In the genomic region with DNA sequence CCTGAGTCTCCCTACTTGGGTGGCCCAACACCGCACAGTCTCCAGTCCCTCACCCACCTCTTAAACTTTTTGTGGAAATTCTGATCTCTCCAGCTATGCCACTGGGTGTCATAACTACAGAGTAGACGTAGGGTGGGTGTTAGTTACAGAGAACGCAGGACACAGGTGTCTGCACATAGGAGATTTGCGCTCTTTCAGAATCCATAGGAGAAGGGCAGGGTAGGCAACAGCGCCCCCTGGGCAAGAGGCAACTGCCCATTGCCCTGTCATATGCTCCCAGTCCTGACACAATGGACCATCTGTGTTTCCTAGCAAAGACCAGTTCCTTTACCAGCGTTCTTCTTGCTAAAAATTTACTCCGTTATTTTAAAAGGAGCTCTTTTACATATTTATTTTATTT, we compare ENCODE assay signal across 16 mouse cellular contexts. TPM values are rescaled to one million over a fixed set of nuclear protein-coding genes. Genes with fewer than 3 reads are reported as not detected.
DNase-seq lines count a peak whose midpoint lies in the region; ATAC-seq lines count a peak whose summit lies in the region.
"Had no signal": no experiment of that assay in that cellular context is flagged by ENCODE, and none has a peak within 500 bp of the region (broad histone marks: within the 10 kb centered on the region; RNA-seq: fewer than 3 reads in every experiment).

No protein-coding gene starts in this region.

- no peaks in the 10 kb centered on the region for H3K9me3 ChIP-seq in limb, embryonic 11.5 days (ENCODE audit: control insufficient read depth, low read length)
- H3K9me3 ChIP-seq in limb, embryonic 10.5 days (replicated peaks): no peaks in the 10 kb centered on the region
- H3K9me3 ChIP-seq: embryonic facial prominence, embryonic 15.5 days; heart, embryonic 12.5 days; midbrain, embryonic 12.5 days had no signal

- no peak overlapping the region for H3K9ac ChIP-seq in limb, embryonic 11.5 days (ENCODE audit: low read length)
- H3K9ac ChIP-seq: embryonic facial prominence, embryonic 15.5 days; heart, embryonic 12.5 days; midbrain, embryonic 12.5 days had no signal

- H3K4me2 ChIP-seq in limb, embryonic 11.5 days (ENCODE audit: low read depth, severe bottlenecking): no peak overlapping the region
- H3K4me2 ChIP-seq: embryonic facial prominence, embryonic 15.5 days; heart, embryonic 12.5 days; midbrain, embryonic 12.5 days had no signal

- peaks cover 63% of the 10 kb centered on the region for H3K27me3 ChIP-seq in limb, embryonic 11.5 days (ENCODE audit: control insufficient read depth, insufficient read depth, low read length)
- peaks cover 99% of the 10 kb centered on the region for H3K27me3 ChIP-seq in limb, embryonic 10.5 days (ENCODE audit: low read depth, poor library complexity, severe bottlenecking)

- no peak for ATAC-seq in limb, embryonic 11.5 days (ENCODE audit: insufficient number of reproducible peaks, low FRiP score, low TSS enrichment, low read depth)
- ATAC-seq: inflammation-experienced regulatory T-cells, adult 6 months had no signal

- intact Hi-C loops in heart, postnatal 25 days (cut with DNase I): loop anchor here (2.0 to 10.0 kb wide), 6 partner anchors 91 to 643 kb away; no protein-coding TSS in a partner anchor

- H3K4me3 ChIP-seq in limb, embryonic 11.5 days (ENCODE audit: low read depth, low read length): no peak overlapping the region
- no peak overlapping the region for H3K4me3 ChIP-seq in limb, embryonic 10.5 days
- H3K4me3 ChIP-seq: embryonic facial prominence, embryonic 15.5 days; heart, embryonic 12.5 days; midbrain, embryonic 12.5 days had no signal

- H3K36me3 ChIP-seq in limb, embryonic 11.5 days (ENCODE audit: control insufficient read depth, insufficient read depth, low read length): no peaks in the 10 kb centered on the region
- H3K36me3 ChIP-seq in limb, embryonic 10.5 days: no peaks in the 10 kb centered on the region
- H3K36me3 ChIP-seq: embryonic facial prominence, embryonic 15.5 days; heart, embryonic 12.5 days; midbrain, embryonic 12.5 days had no signal

- no peak overlapping the region for H3K27ac ChIP-seq in limb, embryonic 11.5 days (replicated peaks; ENCODE audit: low read depth, low read length)
- H3K27ac ChIP-seq in limb, embryonic 10.5 days: no peak overlapping the region
- H3K27ac ChIP-seq: embryonic facial prominence, embryonic 15.5 days; midbrain, embryonic 12.5 days had no signal

- WGBS in limb, embryonic 11.5 days: 26% methylated on average over 7 of the region's 7 CpGs
- WGBS in limb, embryonic 10.5 days: 29% methylated on average over 7 of the region's 7 CpGs

- DNase-seq in adrenal gland, postnatal 36 days: peak; percentile 7 to 30
- DNase-seq in adrenal gland, postnatal 10 days: no peak
- peak; percentile 35 for DNase-seq in limb, embryonic 11.5 days (ENCODE audit: low spot score)
- no peak for DNase-seq in limb, embryonic 10.5 days (ENCODE audit: low spot score)
- peak; percentile 34 for DNase-seq in 3T3-L1 (ENCODE audit: low read depth, low spot score)
- DNase-seq in induced T-regulatory cell, adult 2 months (ENCODE audit: low read depth): peak; percentile 29
- DNase-seq in layer of hippocampus, adult 9-11 months: no peak
- DNase-seq in heart, postnatal 25 days (ENCODE audit: low spot score): no peak
- DNase-seq: cerebellum, postnatal 14 days; right cerebral cortex, postnatal 25 days had no signal

- H3K4me1 ChIP-seq in limb, embryonic 11.5 days (ENCODE audit: control insufficient read depth, insufficient read depth, low read length): no peaks in the 10 kb centered on the region
- H3K4me1 ChIP-seq in limb, embryonic 10.5 days: peaks cover 9% of the 10 kb centered on the region
- H3K4me1 ChIP-seq: midbrain, embryonic 12.5 days had no signal

RNA-seq across cellular contexts. Expression of a gene that starts 4.2 kb away (rescaled TPM):
- total RNA-seq in adrenal gland, postnatal 36 days (2021): 1 to 10 TPM in 1 of 2 experiments, not detected in 1; 3.7 TPM
- 10 to 100 TPM in 1 of 2 experiments, 1 to 10 TPM in 1; 6.1 to 14.8 TPM for total RNA-seq in adrenal gland, postnatal 10 days (2021)
- not detected in 2 replicates for polyA plus RNA-seq in limb, embryonic 11.5 days (2014; fragmentation: Nextera tagmentation; extraction: Ambion mirVana)
- not detected in 2 replicates for polyA plus RNA-seq in limb, embryonic 10.5 days (2016; fragmentation: Nextera tagmentation; extraction: Ambion mirVana)
- not detected for total RNA-seq in heart, postnatal 25 days (2021)
- polyA plus RNA-seq: embryonic facial prominence, embryonic 15.5 days; heart, embryonic 12.5 days; inflammation-experienced regulatory T-cells, adult 6 months; limb, embryonic 14.5 days; midbrain, embryonic 12.5 days; neural tube, embryonic 14.5 days had no signal

RNA-seq across cellular contexts. Expression of a gene that starts 10.9 kb away (rescaled TPM):
- not detected for total RNA-seq in adrenal gland, postnatal 36 days (2021)
- total RNA-seq in adrenal gland, postnatal 10 days (2021): not detected
- not detected in 2 replicates for polyA plus RNA-seq in limb, embryonic 11.5 days (2014; fragmentation: Nextera tagmentation; extraction: Ambion mirVana)
- 0.06 and 0.16 TPM in 2 replicates for polyA plus RNA-seq in limb, embryonic 10.5 days (2016; fragmentation: Nextera tagmentation; extraction: Ambion mirVana)
- total RNA-seq in heart, postnatal 25 days (2021): not detected
- polyA plus RNA-seq: embryonic facial prominence, embryonic 15.5 days; heart, embryonic 12.5 days; inflammation-experienced regulatory T-cells, adult 6 months; midbrain, embryonic 12.5 days; neural tube, embryonic 14.5 days had no signal

RNA-seq across cellular contexts. Expression of a gene that starts 48.2 kb away (rescaled TPM):
- not detected for total RNA-seq in adrenal gland, postnatal 36 days (2021)
- not detected for total RNA-seq in adrenal gland, postnatal 10 days (2021)
- not detected in 2 replicates for polyA plus RNA-seq in limb, embryonic 11.5 days (2014; fragmentation: Nextera tagmentation; extraction: Ambion mirVana)
- polyA plus RNA-seq in limb, embryonic 10.5 days (2016; fragmentation: Nextera tagmentation; extraction: Ambion mirVana): not detected in 2 replicates
- not detected for total RNA-seq in heart, postnatal 25 days (2021)
- polyA plus RNA-seq: embryonic facial prominence, embryonic 15.5 days; heart, embryonic 12.5 days; inflammation-experienced regulatory T-cells, adult 6 months; limb, embryonic 14.5 days; midbrain, embryonic 12.5 days; neural tube, embryonic 14.5 days had no signal

Comparison
In these comparisons a context has a peak if more than half of its experiments do, and no peak if none do; other contexts are left out.
1. DNase-seq: peak in adrenal gland, postnatal 36 days (2 of 2), limb, embryonic 11.5 days (single experiment), 3T3-L1 (single experiment) and induced T-regulatory cell, adult 2 months (single experiment); none in adrenal gland, postnatal 10 days (single experiment), limb, embryonic 10.5 days (single experiment), layer of hippocampus, adult 9-11 months (single experiment) and heart, postnatal 25 days (single experiment).